Mouse (Mus musculus) forebrain, embryonic 10.5 days (tissue): Measurements from ENCODE around the gene Tespa1. TPM values are rescaled to one million over a fixed set of nuclear protein-coding genes. Genes with fewer than 3 reads are reported as not detected.
"Not testable (repeated sequence)": the region's sequence is repeated elsewhere in the genome, so short reads cannot be mapped to it uniquely, and the experiment has no call there.

Experiments used
- DNase-seq: peaks from one replicate; pipeline ENCODE4 v3.0.0-alpha.2; 2017; ENCODE audit warnings: low spot score; ENCODE audit errors: extremely low spot score
- H3K27ac ChIP-seq: fragments of 300-500 bp; sonication (generic); 2 replicates; pipeline ENCODE4 v1.5.1; 2016; ENCODE audit warnings: mild to moderate bottlenecking
- H3K27me3 ChIP-seq: fragments of 300-500 bp; sonication (generic); 2 replicates; pipeline ENCODE4 v1.6.1; 2016; ENCODE audit warnings: mild to moderate bottlenecking; ENCODE audit not compliant: poor library complexity, severe bottlenecking
- H3K36me3 ChIP-seq: fragments of 300-500 bp; sonication (generic); replicated peaks from 2 replicates; pipeline ENCODE4 v1.6.1; 2016; ENCODE audit warnings: mild to moderate bottlenecking, moderate library complexity
- H3K4me1 ChIP-seq: fragments of 300-500 bp; sonication (generic); 2 replicates; pipeline ENCODE4 v1.6.1; 2016
- H3K4me3 ChIP-seq: fragments of 300-500 bp; sonication (generic); 2 replicates; pipeline ENCODE4 v1.5.1; 2016; ENCODE audit warnings: mild to moderate bottlenecking, moderate library complexity
- H3K9me3 ChIP-seq: fragments of 300-500 bp; sonication (generic); 2 replicates; pipeline ENCODE4 v1.6.1; 2016; ENCODE audit warnings: mild to moderate bottlenecking, moderate library complexity
- WGBS: fragments of 180-500 bp; shearing (Covaris S2); methylation state at CpG from one replicate; pipeline ENCODE4 v1.1.7; 2016; 5-methylcytosine and 5-hydroxymethylcytosine counted together
- polyA plus RNA-seq: library from polyadenylated mRNA; unstranded; fragments of >200 nt; fragmentation: Nextera tagmentation; extraction: Ambion mirVana; gene quantifications from 2 replicates; pipeline ENCODE4 v1.2.1, GENCODE M21; 2016

The Tespa1 gene
- polyA plus RNA-seq, result 0.24 TPM in 1 of 2 replicates, not detected in the other

- no peak for DNase-seq
- H3K27ac ChIP-seq, result no peak within 1 kb of the TSS
- no peak within 1 kb of the TSS for H3K4me3 ChIP-seq
- H3K9me3 ChIP-seq, result no peaks in the 10 kb centered on the region
- no peaks in the 10 kb centered on the region for H3K27me3 ChIP-seq
- WGBS, result 87% methylated on average over 5 of the region's 5 CpGs
- H3K4me1 ChIP-seq, result no peaks in the 10 kb centered on the region
- no peaks in the 10 kb centered on the region for H3K36me3 ChIP-seq
Observed at GRCm38 (mm10) chr10:130322637-130323036, at the start of gene Tespa1. Gene Tespa1 (plus strand): TSS chr10:130322870.

DNA sequence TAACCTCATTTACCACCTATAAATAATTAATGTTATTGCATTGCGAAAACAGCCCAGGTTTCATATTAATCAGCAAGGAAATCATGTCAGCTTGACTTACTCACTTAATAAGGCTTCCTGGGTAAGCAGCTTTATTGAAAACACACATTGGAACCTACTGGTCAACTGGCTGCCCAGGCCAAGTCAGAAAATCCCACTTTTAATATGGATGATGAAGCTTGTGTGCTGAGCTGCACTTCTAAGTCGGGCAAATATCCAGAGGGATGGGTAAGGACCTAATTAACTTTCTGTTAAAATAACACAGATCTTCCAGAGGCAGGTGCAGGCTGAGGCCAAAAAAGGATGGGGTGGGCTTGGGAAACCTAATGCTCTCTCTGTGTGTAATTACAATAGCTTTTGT is 46.9 kb upstream of the Tespa1 start:
- WGBS, result 59% methylated on average over 2 of the region's 2 CpGs
- peaks cover 13% of the 10 kb centered on the region for H3K4me1 ChIP-seq
- no peak overlapping the region for H3K27ac ChIP-seq
- no peaks in the 10 kb centered on the region for H3K36me3 ChIP-seq
- no peaks in the 10 kb centered on the region for H3K27me3 ChIP-seq
- no peak overlapping the region for H3K4me3 ChIP-seq
- no peak for DNase-seq
- no peaks in the 10 kb centered on the region for H3K9me3 ChIP-seq

DNA sequence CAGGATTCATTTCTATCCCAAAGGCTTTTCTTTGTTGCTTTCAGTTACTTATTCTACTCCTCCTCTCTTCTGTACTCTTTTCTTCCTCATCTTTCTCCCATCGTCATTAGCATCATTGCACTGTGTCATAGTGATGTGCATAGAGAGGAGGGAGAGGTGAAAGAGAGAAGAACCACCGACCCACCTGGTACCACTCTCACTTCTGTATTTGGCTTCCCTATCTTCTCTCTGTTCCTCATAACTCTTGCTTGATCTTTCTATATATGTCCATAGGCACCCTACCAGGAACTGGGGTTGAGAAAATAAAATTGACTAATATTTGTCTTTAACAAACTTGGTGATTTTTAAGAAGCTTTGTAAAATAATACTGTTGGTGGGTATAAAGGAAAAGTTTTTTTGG is 46.2 kb upstream of the Tespa1 start:
- WGBS, result 78% methylated on average over 2 of the region's 2 CpGs

DNA sequence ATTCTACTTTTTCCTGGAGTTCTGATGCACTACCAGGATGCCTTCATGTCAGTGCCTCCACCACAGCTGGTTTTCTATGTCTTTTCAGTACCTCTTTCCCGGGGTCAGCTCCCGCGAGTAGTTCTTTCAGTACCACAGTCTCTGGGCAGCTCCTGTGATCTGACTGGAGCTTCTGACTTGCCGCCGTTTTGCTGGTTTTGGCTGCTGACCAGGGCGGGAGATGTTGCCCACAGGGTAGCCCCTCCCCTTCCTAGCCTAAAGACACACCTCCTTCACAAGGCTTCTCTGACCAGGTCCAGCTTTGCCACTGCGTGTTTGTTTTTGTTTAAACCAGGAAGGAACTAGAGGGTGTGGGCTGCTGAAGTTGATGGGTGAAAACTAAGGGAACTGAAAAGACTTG is 42.6 kb upstream of the Tespa1 start, which contains the start of gene Neurod4:
Gene Neurod4 (minus strand): TSS at position 175 of the 400 bp plus-strand sequence.
- Histone ChIP-seq H3K9me3 (no peaks in the 10 kb centered on the region), H3K4me1 (peaks cover 23% of the 10 kb centered on the region), H3K36me3 (no peaks in the 10 kb centered on the region), H3K27ac (no peak within 1 kb of the TSS), H3K27me3 (no peaks in the 10 kb centered on the region), H3K4me3 (peak within 1 kb of the TSS; percentile 8; the same call in 1 of the 2 replicates)
- DNase-seq, result peak; percentile 58
- under 1% methylated on average over 7 of the region's 7 CpGs for WGBS

More for the DNA sequence above, 46.2 kb upstream of the Tespa1 start:
- Histone ChIP-seq H3K27ac (no peak overlapping the region), H3K9me3 (no peaks in the 10 kb centered on the region), H3K4me1 (peaks cover 13% of the 10 kb centered on the region), H3K36me3 (no peaks in the 10 kb centered on the region), H3K27me3 (no peaks in the 10 kb centered on the region), H3K4me3 (no peak overlapping the region)
- DNase-seq, result no peak

- no peaks in the 10 kb centered on the region for H3K27me3 ChIP-seq
- WGBS, result 13% methylated on average over 1 of the region's 1 CpGs
- H3K27ac ChIP-seq, result no peak overlapping the region
- H3K36me3 ChIP-seq, result no peaks in the 10 kb centered on the region
- H3K4me1 ChIP-seq, result peaks cover 17% of the 10 kb centered on the region
- DNase-seq, result no peak
- H3K4me3 ChIP-seq, result no peak overlapping the region
- H3K9me3 ChIP-seq, result no peaks in the 10 kb centered on the region
Observed at GRCm38 (mm10) chr10:130281982-130282449, 40.7 kb upstream of the Tespa1 start.

- H3K4me1 ChIP-seq, result peaks cover 3% of the 10 kb centered on the region
Observed at GRCm38 (mm10) chr10:130287201-130287600, 35.5 kb upstream of the Tespa1 start.

GRCm38 (mm10) chr10:130288007-130288406 is 34.7 kb upstream of the Tespa1 start:
- WGBS, result 54% methylated on average over 3 of the region's 3 CpGs
- Histone ChIP-seq H3K9me3 (no peaks in the 10 kb centered on the region), H3K27me3 (no peaks in the 10 kb centered on the region), H3K4me1 (no peaks in the 10 kb centered on the region), H3K36me3 (no peaks in the 10 kb centered on the region), H3K27ac (no peak overlapping the region), H3K4me3 (no peak overlapping the region)
- DNase-seq, result no peak

More at GRCm38 (mm10) chr10:130287201-130287600, 35.5 kb upstream of the Tespa1 start:
- no peaks in the 10 kb centered on the region for H3K9me3 ChIP-seq
- no peak overlapping the region for H3K27ac ChIP-seq
- 78% methylated on average over 1 of the region's 1 CpGs for WGBS
- H3K4me3 ChIP-seq, result no peak overlapping the region
- H3K27me3 ChIP-seq, result no peaks in the 10 kb centered on the region
- DNase-seq, result no peak
- no peaks in the 10 kb centered on the region for H3K36me3 ChIP-seq

DNA sequence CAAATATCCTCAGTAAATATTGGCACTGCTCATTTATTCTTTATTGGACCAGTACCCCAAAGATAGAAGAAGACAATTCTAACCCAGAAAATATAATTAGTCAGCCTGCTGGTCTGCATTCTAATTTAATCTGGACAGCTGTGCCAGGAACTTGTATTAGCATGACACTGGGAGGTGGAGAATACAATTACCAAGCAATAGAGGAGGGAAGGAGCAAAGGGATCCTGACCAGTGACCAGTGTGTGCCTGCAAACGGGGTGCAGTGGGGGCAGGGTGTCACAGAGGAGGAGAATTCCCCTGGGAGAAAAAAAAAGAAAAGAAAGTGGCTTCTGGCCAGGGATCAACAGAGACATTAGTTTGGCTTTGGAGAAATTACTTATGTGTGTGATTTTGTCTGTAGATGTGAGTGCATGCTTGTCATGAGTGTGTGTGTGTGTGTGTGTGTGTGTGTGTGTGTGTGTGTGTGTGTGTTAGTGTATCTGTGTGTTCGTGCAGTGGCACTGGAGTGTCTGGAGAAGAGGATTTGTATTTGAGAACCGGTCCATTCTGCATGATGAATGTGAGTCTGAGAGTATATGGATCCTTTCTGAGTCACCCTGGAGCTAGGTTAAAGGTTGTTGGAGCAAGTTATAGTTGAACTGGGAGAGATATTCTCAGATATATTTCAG is 28.8 kb upstream of the Tespa1 start:
- DNase-seq, result no peak

GRCm38 (mm10) chr10:130298748-130299147 is 23.9 kb upstream of the Tespa1 start:
- not testable (repeated sequence) for H3K9me3 ChIP-seq, H3K36me3 ChIP-seq, H3K27ac ChIP-seq, H3K4me3 ChIP-seq, DNase-seq, H3K4me1 ChIP-seq, H3K27me3 ChIP-seq
- WGBS, result 17% methylated on average over 4 of the region's 4 CpGs

More for the DNA sequence above, 28.8 kb upstream of the Tespa1 start:
- H3K36me3 ChIP-seq, result no peaks in the 10 kb centered on the region
- H3K9me3 ChIP-seq, result no peaks in the 10 kb centered on the region
- H3K27ac ChIP-seq, result no peak overlapping the region
- no peak overlapping the region for H3K4me3 ChIP-seq
- no peaks in the 10 kb centered on the region for H3K27me3 ChIP-seq
- H3K4me1 ChIP-seq, result peaks cover 15% of the 10 kb centered on the region
- WGBS, result 15% methylated on average over 3 of the region's 3 CpGs

- 74% methylated on average over 4 of the region's 5 CpGs for WGBS
- not testable (repeated sequence) for H3K4me1 ChIP-seq, DNase-seq, H3K27me3 ChIP-seq, H3K36me3 ChIP-seq, H3K9me3 ChIP-seq, H3K4me3 ChIP-seq, H3K27ac ChIP-seq
Observed at GRCm38 (mm10) chr10:130304138-130304537, 18.5 kb upstream of the Tespa1 start.

DNA sequence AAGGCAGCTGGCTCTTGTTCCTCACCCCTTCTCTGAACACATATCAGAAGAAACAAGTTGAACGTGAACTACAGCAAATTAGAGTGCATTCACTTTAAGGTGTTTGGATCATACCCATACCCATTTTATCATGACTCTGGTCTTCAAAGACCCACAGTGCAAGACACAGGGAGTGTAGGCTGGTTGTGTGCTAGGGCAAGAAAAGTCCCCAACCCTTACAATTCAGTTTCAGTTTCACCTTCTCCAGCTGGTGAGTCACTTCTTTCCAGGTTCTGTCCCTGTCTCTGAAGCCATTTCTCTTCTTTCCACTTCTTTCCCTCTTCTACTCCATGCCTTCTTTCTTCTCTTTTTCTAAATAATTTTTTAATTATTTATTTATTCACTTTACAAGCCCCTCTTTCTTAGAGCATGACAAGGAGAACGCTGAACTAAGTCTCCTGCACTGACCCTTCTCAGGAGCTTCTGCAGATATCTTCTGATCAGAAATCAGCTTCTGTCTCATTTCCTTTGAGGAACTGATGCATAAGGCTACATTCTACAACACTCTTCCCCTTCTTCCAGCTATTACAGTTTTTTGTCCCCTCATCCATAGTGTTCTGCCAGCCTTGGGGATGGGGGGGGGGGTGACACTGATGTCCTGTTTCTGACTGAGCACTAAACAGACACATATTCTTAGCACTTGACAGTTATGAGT is 11.0 kb upstream of the Tespa1 start:
- no peak overlapping the region for H3K4me3 ChIP-seq

GRCm38 (mm10) chr10:130313531-130313930 is 9.1 kb upstream of the Tespa1 start:
- no peak overlapping the region for H3K27ac ChIP-seq
- 72% methylated on average over 1 of the region's 1 CpGs for WGBS
- H3K4me1 ChIP-seq, result no peaks in the 10 kb centered on the region
- H3K27me3 ChIP-seq, result no peaks in the 10 kb centered on the region
- H3K9me3 ChIP-seq, result no peaks in the 10 kb centered on the region
- no peaks in the 10 kb centered on the region for H3K36me3 ChIP-seq
- no peak overlapping the region for H3K4me3 ChIP-seq
- DNase-seq, result no peak

More for the DNA sequence above, 11.0 kb upstream of the Tespa1 start:
- Histone ChIP-seq H3K4me1 (no peaks in the 10 kb centered on the region), H3K27ac (no peak overlapping the region), H3K27me3 (no peaks in the 10 kb centered on the region), H3K36me3 (no peaks in the 10 kb centered on the region), H3K9me3 (no peaks in the 10 kb centered on the region)
- DNase-seq, result no peak
- WGBS, result 87% methylated on average over 2 of the region's 2 CpGs
